Mouse (Mus musculus) CH12.LX (cell line): Measurements from ENCODE around the gene Fgf7.

Source experiments
- CTCF ChIP-seq, 2 experiments: IDR thresholded peaks in 1 of 2; conservative IDR thresholded peaks in 1 of 2; 2 replicates each; pipeline ENCODE4 v1.5.1; 2011 to 2012; ENCODE audit warnings: low read depth in 2 of 2, low read length in 2 of 2, improper control_type of control experiment in 1 of 2, inconsistent platforms in 1 of 2, mild to moderate bottlenecking in 1 of 2, moderate library complexity in 1 of 2
- E2F4 ChIP-seq: IDR thresholded peaks from 2 replicates; pipeline ENCODE4 v1.6.1; 2011; ENCODE audit warnings: low read depth, low read length, improper control_type of control experiment; ENCODE audit not compliant: insufficient replicate concordance
- MAX ChIP-seq: IDR thresholded peaks from 2 replicates; pipeline ENCODE4 v1.6.1; 2011; ENCODE audit warnings: low read length, improper control_type of control experiment
- POLR2A ChIP-seq: IDR thresholded peaks from 2 replicates; pipeline ENCODE4 v1.6.1; 2011; ENCODE audit warnings: low read depth, mild to moderate bottlenecking, improper control_type of control experiment, low read length

GRCm38 (mm10) chr2:126073744-126074143 lies 39.3 kb downstream of the Fgf7 start:
- no peak for TF ChIP-seq E2F4
- no peak for TF ChIP-seq POLR2A
- TF ChIP-seq MAX: no peak
- no peak for TF ChIP-seq CTCF (conservative IDR thresholded peaks at IDR 0.05 in 1 of 2, IDR thresholded peaks at IDR 0.05 in 1 of 2; ENCODE audit: low read depth in 2 of 2, low read length in 2 of 2)
